Mouse (Mus musculus) heart, postnatal 25 days (tissue): Measurements from ENCODE around the gene St6galnac1. TPM values are rescaled to one million over a fixed set of nuclear protein-coding genes. Genes with fewer than 3 reads are reported as not detected.
A peak's percentile ranks its signal among the peaks of the same experiment; 100 is the strongest.
"Not testable (repeated sequence)": the region's sequence is repeated elsewhere in the genome, so short reads cannot be mapped to it uniquely, and the experiment has no call there.

ENCODE experiments used
- DNase-seq: peaks from one replicate; pipeline ENCODE4 v3.0.0; 2022; ENCODE audit warnings: low spot score
- intact Hi-C: fragments of 180-260 bp; cut with DNase I; formaldehyde crosslinking; loops from one replicate; pipeline ENCODE4 v1.15.1; 2025
- total RNA-seq, 2 experiments: library from RNA; stranded (reverse); gene quantifications; 2 replicates each; pipeline ENCODE4 v1.2.3; 2021

Gene St6galnac1
- total RNA-seq = not detected

DNA sequence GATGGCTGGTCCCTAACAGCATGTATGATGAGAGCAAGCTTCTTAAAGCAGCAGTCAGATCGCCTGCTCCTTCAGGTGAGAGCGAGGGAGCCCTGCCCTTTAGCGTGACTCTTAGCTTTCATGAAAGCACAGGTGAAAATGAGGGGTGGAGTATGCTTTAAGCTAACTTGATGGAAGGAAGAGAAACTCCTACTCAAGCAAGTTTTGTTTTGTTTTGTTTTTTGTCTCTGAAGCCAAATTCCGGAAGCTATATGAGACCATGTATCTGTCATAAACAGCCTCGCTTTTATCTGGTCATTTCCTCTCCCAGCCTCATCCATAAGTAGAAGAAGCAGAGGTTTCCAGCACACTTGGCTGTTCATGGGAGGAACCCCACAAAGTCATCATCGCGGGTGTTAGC lies at the start of gene St6galnac1:
St6galnac1 (minus strand) TSS at position 101 of the 400 bp plus-strand sequence.
- no peak for DNase-seq
- intact Hi-C loops = no loop called here

- DNase-seq = not testable (repeated sequence)
These were observed 48.6 kb upstream of the St6galnac1 start for GRCm38 (mm10) chr11:116823885-116824284.

DNA sequence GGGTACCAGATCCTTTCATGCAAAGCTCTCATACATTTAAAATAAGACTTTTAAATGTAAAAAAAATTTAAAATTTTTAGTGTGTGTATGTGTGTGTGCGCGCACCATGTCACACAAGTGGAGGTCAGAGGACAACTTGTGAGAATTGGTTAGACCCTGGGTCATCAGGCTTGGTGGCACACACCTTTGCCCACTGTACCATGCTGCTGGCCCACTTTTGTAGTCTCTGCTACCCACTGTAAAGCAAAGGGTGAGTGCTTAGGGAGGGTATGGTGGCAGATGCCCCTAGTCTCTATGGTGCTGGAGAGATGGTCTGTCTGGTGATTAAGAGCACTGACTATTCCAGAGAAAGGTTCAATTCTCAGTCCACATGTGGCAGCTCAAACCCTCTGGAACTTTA lies 47.9 kb upstream of the St6galnac1 start:
- DNase-seq = no peak
- intact Hi-C loops = no loop called here

More at GRCm38 (mm10) chr11:116823885-116824284, 48.6 kb upstream of the St6galnac1 start:
- intact Hi-C loops = not testable (repeated sequence)

- DNase-seq = no peak
- intact Hi-C loops = no loop called here
These were observed 47.3 kb upstream of the St6galnac1 start for GRCm38 (mm10) chr11:116822626-116823025.

DNA sequence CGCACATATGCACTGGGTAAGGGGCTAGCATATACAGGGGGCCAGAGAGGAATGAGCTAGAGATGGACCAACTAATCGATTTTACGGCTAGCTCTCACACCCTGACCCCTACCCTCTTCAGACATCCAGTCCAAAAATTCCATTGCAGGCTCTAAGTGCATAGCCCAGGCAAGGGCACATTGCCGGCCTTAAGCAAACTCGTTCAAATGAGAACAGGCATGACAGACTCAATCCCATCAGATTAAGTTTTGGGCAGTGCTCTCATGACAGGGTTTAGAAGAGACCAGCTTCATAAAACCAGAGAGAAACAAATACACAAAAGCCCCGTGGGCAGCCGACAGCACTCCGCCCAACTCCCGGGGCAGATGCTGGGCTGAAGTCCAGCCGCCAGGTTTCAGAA lies 46.9 kb upstream of the St6galnac1 start:
- intact Hi-C loops = no loop called here
- no peak for DNase-seq

GRCm38 (mm10) chr11:116821057-116821940 lies 46.0 kb upstream of the St6galnac1 start:
- no peak for DNase-seq
- intact Hi-C loops = no loop called here

GRCm38 (mm10) chr11:116819932-116820593 lies 44.8 kb upstream of the St6galnac1 start:
- intact Hi-C loops = no loop called here
- no peak for DNase-seq

DNA sequence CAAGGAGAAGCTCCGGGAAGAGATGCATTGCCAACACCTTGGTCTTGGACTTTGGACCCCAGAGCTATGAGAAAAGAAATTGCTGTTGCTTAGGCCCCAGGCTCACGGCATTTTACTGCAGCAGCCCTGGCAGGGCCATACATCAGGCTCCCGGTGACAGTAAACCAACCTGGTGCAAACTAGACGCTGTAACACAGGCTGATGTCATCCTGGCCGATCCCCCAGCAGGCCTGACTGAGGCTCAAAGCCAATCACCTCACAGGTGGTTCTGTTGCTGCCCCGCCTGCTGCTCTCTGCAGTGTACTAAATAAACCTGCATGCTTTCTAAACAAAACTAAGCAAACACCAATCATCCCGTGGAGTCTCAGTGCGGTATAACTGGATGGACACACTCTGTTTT lies 43.4 kb upstream of the St6galnac1 start:
- intact Hi-C loops = no loop called here
- DNase-seq = no peak

DNA sequence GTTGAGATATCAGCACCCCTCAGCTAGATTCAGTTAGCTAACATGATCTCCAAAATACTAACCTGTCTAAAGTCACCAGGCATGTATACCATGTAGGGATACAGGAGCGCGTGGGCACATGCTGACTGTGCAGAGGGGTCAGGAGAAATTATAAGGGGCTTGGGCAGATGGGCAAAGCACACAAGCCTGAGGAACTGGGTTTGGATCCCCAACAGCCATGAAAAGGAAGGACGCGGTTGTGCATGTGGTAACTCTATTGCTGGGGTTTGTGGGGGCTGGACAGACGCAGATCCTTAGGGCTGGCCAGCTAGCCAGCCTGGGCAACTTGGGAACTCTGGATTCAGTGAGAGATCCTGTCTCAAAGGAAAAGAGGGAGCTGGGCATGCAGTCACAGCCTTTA lies 42.3 kb upstream of the St6galnac1 start:
- DNase-seq = no peak
- intact Hi-C loops = no loop called here

DNA sequence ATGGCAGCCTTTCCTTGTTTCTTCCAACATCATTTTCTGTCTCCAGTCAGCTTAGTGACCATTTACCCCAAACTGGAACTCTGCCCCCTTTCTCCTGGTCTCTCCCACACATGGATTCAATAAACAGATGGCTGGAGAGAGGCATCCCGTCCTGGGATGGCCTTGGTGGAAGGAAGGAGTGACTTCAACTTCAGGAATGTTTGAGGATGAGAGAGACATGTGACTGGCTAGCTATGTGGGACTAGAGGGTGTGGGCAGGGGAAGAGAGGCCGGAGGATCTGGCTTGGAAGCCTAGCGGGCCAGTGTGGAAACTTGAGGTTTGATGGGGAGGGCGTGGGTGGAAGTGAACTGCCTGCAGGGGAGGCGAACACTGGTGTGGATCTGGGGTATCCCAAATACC lies 41.5 kb upstream of the St6galnac1 start:
- intact Hi-C loops = no loop called here
- peak; percentile 67 for DNase-seq

DNA sequence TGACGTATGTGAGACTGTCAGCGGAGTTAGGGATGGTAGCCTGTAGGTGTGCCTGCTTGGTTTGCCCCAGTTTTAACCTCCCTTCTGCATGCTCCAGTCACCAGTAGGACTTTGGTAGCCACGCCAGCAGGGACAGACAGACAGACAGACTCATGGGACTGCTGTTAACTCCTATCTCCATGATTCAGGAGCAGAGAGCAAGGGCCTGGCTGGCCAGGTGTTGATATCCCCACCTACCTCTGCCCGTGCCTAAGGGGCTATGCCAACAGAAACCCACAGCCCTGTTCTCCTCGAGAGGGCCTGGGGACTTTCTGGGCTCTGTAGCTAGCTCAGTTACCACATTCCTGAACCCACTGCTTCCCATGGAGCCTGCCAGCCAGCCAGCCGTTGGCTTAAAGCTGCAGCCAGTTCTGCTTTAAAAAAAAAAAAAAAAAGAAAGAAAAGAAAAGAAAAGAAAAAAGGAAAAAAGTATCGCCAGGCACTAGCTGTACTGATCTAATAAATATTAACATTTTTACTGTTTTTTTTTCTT lies 39.6 kb upstream of the St6galnac1 start:
- DNase-seq = no peak
- intact Hi-C loops = loop anchor here (2.0 kb wide), 1 partner anchor 24 kb away; no protein-coding TSS in a partner anchor

GRCm38 (mm10) chr11:116814076-116814883 lies 39.0 kb upstream of the St6galnac1 start:
- peak; percentile 78 for DNase-seq
- intact Hi-C loops = loop anchor here (2.0 kb wide), 1 partner anchor 25 kb away; no protein-coding TSS in a partner anchor

GRCm38 (mm10) chr11:116813610-116814009 lies 38.3 kb upstream of the St6galnac1 start:
- intact Hi-C loops = loop anchor here (2.0 kb wide), 1 partner anchor 25 kb away; no protein-coding TSS in a partner anchor
- DNase-seq = no peak

- intact Hi-C loops = no loop called here
- DNase-seq = no peak
These were observed 37.7 kb upstream of the St6galnac1 start for GRCm38 (mm10) chr11:116812793-116813529.

GRCm38 (mm10) chr11:116810983-116811901 lies 35.9 kb upstream of the St6galnac1 start:
- DNase-seq = no peak
- intact Hi-C loops = no loop called here

GRCm38 (mm10) chr11:116810528-116810927 lies 35.2 kb upstream of the St6galnac1 start:
- intact Hi-C loops = no loop called here
- no peak for DNase-seq

GRCm38 (mm10) chr11:116809520-116809919 lies 34.2 kb upstream of the St6galnac1 start:
- DNase-seq = no peak
- intact Hi-C loops = loop anchor here (10.0 kb wide), 1 partner anchor 135 kb away; no protein-coding TSS in a partner anchor

GRCm38 (mm10) chr11:116808811-116809395 lies 33.6 kb upstream of the St6galnac1 start:
- intact Hi-C loops = loop anchor here (1.0 to 10.0 kb wide), 2 partner anchors 134 to 166 kb away; no protein-coding TSS in a partner anchor
- no peak for DNase-seq
